19 mouse cellular contexts compared by ENCODE assay signal in the genomic region with DNA sequence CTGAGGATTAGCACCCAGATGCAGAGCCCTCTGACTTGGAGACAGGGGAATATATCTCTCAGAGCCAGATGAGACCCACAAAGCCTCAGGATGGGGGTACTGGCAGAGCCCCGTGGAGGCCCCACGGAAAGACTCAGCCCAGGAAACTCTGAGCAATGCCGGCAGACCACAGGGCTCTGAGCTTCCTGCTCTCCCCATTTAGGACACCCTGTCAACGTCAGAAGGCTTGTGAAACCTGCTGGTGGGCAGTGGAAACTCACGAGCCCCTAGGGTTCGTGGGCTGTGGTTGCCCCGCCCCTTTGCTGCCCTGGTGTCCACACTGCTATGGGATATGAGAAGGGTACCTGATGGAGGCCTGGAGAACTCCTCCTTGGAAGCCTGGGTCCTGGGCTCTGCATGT. TPM values are rescaled to one million over a fixed set of nuclear protein-coding genes. Genes with fewer than 3 reads are reported as not detected.
A peak's percentile ranks its signal among the peaks of the same experiment; 100 is the strongest.
DNase-seq lines count a peak whose midpoint lies in the region; ATAC-seq and TF ChIP-seq lines count a peak whose summit lies in the region.
"Had no signal": no experiment of that assay in that cellular context is flagged by ENCODE, and none has a peak within 500 bp of the region (broad histone marks: within the 10 kb centered on the region; RNA-seq: fewer than 3 reads in every experiment).

No protein-coding gene starts in this region.

- peak overlapping the region; percentile 56; the same call in 1 of the 2 replicates for H3K27ac ChIP-seq in heart, embryonic 10.5 days
- H3K27ac ChIP-seq in embryonic facial prominence, embryonic 10.5 days (replicated peaks) = peak overlapping the region; percentile 32; the same call in 1 of the 2 replicates
- H3K27ac ChIP-seq in liver, postnatal 0 days (ENCODE audit: low read depth) = peak overlapping the region; percentile 63
- H3K27ac ChIP-seq in midbrain, embryonic 16.5 days (ENCODE audit: low read length) = no peak overlapping the region
- H3K27ac ChIP-seq: heart, embryonic 15.5 days; kidney, embryonic 15.5 days; midbrain, embryonic 12.5 days had no signal

- H3K4me1 ChIP-seq in heart, embryonic 10.5 days = peaks cover 49% of the 10 kb centered on the region
- H3K4me1 ChIP-seq in embryonic facial prominence, embryonic 10.5 days = peaks cover 40% of the 10 kb centered on the region
- peaks cover 22% of the 10 kb centered on the region for H3K4me1 ChIP-seq in liver, postnatal 0 days (ENCODE audit: insufficient read depth)
- H3K4me1 ChIP-seq in midbrain, embryonic 16.5 days (ENCODE audit: control insufficient read depth, insufficient read depth, low read length) = peaks cover 21% of the 10 kb centered on the region

- no peak overlapping the region for H3K9ac ChIP-seq in liver, postnatal 0 days (replicated peaks)
- no peak overlapping the region for H3K9ac ChIP-seq in midbrain, embryonic 16.5 days (ENCODE audit: low read depth, low read length)
- H3K9ac ChIP-seq: heart, embryonic 15.5 days; kidney, embryonic 15.5 days; lung, embryonic 14.5 days; midbrain, embryonic 12.5 days had no signal

- no peaks in the 10 kb centered on the region for H3K9me3 ChIP-seq in heart, embryonic 10.5 days
- no peaks in the 10 kb centered on the region for H3K9me3 ChIP-seq in embryonic facial prominence, embryonic 10.5 days
- no peaks in the 10 kb centered on the region for H3K9me3 ChIP-seq in liver, postnatal 0 days (ENCODE audit: low read length)
- H3K9me3 ChIP-seq in midbrain, embryonic 16.5 days (replicated peaks; ENCODE audit: control insufficient read depth, low read length, poor library complexity, severe bottlenecking) = no peaks in the 10 kb centered on the region
- H3K9me3 ChIP-seq: G1E; heart, embryonic 15.5 days; kidney, embryonic 15.5 days; midbrain, embryonic 12.5 days had no signal

- WGBS in heart, embryonic 10.5 days = 45% methylated on average over 7 of the region's 7 CpGs
- WGBS in embryonic facial prominence, embryonic 10.5 days = 69% methylated on average over 7 of the region's 7 CpGs
- WGBS in liver, postnatal 0 days (ENCODE audit: insufficient replicate concordance) = 36% methylated on average over 7 of the region's 7 CpGs
- 67% methylated on average over 7 of the region's 7 CpGs for WGBS in midbrain, embryonic 16.5 days

- 0 out of 2 replicates have a peak overlapping the region, but pooled peaks have one; percentile 2 for H3K4me2 ChIP-seq in liver, postnatal 0 days (ENCODE audit: low read depth, low read length)
- H3K4me2 ChIP-seq in midbrain, embryonic 16.5 days (ENCODE audit: low read length) = no peak overlapping the region
- H3K4me2 ChIP-seq: heart, embryonic 15.5 days; kidney, embryonic 15.5 days; lung, embryonic 14.5 days; midbrain, embryonic 12.5 days had no signal

- DNase-seq in heart, embryonic 10.5 days (ENCODE audit: low spot score) = no peak
- DNase-seq in heart, postnatal 10 days = no peak
- DNase-seq in CD4-positive helper T cell, adult 2 months (ENCODE audit: low read depth, low spot score) = peak; percentile 83
- DNase-seq in embryonic facial prominence, embryonic 10.5 days (ENCODE audit: low spot score) = no peak
- DNase-seq in liver, postnatal 0 days = peak; percentile 58
- DNase-seq in kidney, postnatal 10 days = no peak
- no peak for DNase-seq in cerebellum, postnatal 10 days
- DNase-seq: adrenal gland, postnatal 36 days; cerebellum, adult 11-12 months; lung, embryonic 14.5 days; thymus, postnatal 25 days had no signal

- H3K36me3 ChIP-seq in heart, embryonic 10.5 days = no peaks in the 10 kb centered on the region
- no peaks in the 10 kb centered on the region for H3K36me3 ChIP-seq in embryonic facial prominence, embryonic 10.5 days (replicated peaks)
- H3K36me3 ChIP-seq in liver, postnatal 0 days (replicated peaks; ENCODE audit: insufficient read depth, low read length) = no peaks in the 10 kb centered on the region
- no peaks in the 10 kb centered on the region for H3K36me3 ChIP-seq in midbrain, embryonic 16.5 days (ENCODE audit: control insufficient read depth, insufficient read depth, low read length)
- H3K36me3 ChIP-seq: G1E; heart, embryonic 15.5 days; kidney, embryonic 15.5 days; midbrain, embryonic 12.5 days had no signal

- TF ChIP-seq EP300 in liver, postnatal 0 days (IDR thresholded peaks at IDR 0.05; ENCODE audit: low read depth) = no peak

- TF ChIP-seq CTCF in liver, postnatal 0 days (IDR thresholded peaks at IDR 0.05; ENCODE audit: low read depth) = no peak

- peak; percentile 35 for ATAC-seq in liver, postnatal 0 days
- ATAC-seq in midbrain, embryonic 16.5 days = no peak
- ATAC-seq: hindbrain, embryonic 16.5 days had no signal

- no peak overlapping the region for H3K4me3 ChIP-seq in heart, embryonic 10.5 days
- no peak overlapping the region for H3K4me3 ChIP-seq in embryonic facial prominence, embryonic 10.5 days
- H3K4me3 ChIP-seq in liver, postnatal 0 days (ENCODE audit: low read depth, low read length) = no peak overlapping the region
- no peak overlapping the region for H3K4me3 ChIP-seq in midbrain, embryonic 16.5 days (ENCODE audit: low read depth, low read length)
- H3K4me3 ChIP-seq: heart, embryonic 15.5 days; kidney, embryonic 15.5 days; midbrain, embryonic 12.5 days had no signal

- intact Hi-C loops in heart, postnatal 10 days (cut with DNase I) = no loop called here

- H3K27me3 ChIP-seq in heart, embryonic 10.5 days (ENCODE audit: insufficient read depth, poor library complexity, severe bottlenecking) = peaks cover 11% of the 10 kb centered on the region; the same call in 1 of the 2 replicates
- no peaks in the 10 kb centered on the region for H3K27me3 ChIP-seq in embryonic facial prominence, embryonic 10.5 days (replicated peaks; ENCODE audit: low read depth, poor library complexity, severe bottlenecking)
- no peaks in the 10 kb centered on the region for H3K27me3 ChIP-seq in liver, postnatal 0 days (ENCODE audit: insufficient read depth, low read length)
- no peaks in the 10 kb centered on the region for H3K27me3 ChIP-seq in midbrain, embryonic 16.5 days (ENCODE audit: control insufficient read depth, insufficient read depth, low read depth, low read length)
- H3K27me3 ChIP-seq: midbrain, embryonic 12.5 days had no signal

RNA-seq across cellular contexts. Expression of gene Eps8l3, which starts 24.2 kb away (rescaled TPM):
- polyA plus RNA-seq in heart, embryonic 10.5 days (2016; fragmentation: Nextera tagmentation; extraction: Ambion mirVana) = not detected in 2 replicates
- total RNA-seq in heart, postnatal 10 days (2021) = not detected
- not detected in 2 replicates for polyA plus RNA-seq in embryonic facial prominence, embryonic 10.5 days (2016; fragmentation: Nextera tagmentation; extraction: Ambion mirVana)
- polyA plus RNA-seq in liver, postnatal 0 days (2015; fragmentation: Nextera tagmentation; extraction: Ambion mirVana) = not detected in 2 replicates
- polyA plus RNA-seq in midbrain, embryonic 16.5 days (2015; fragmentation: Nextera tagmentation; extraction: Ambion mirVana) = not detected in 2 replicates
- total RNA-seq: adrenal gland, postnatal 36 days; G1E; left cerebral cortex, postnatal 36 days had no signal
- polyA plus RNA-seq: forebrain, embryonic 16.5 days; G1E; heart, embryonic 15.5 days; hindbrain, embryonic 16.5 days; kidney, embryonic 15.5 days; lung, embryonic 14.5 days; midbrain, embryonic 12.5 days had no signal

RNA-seq across cellular contexts. Expression of gene Gstm5, which starts 42.8 kb away (rescaled TPM):
- 121 and 146 TPM in 2 replicates for polyA plus RNA-seq in heart, embryonic 10.5 days (2016; fragmentation: Nextera tagmentation; extraction: Ambion mirVana)
- 10 to 100 TPM; 50.7 to 50.8 TPM for total RNA-seq in heart, postnatal 10 days (2021)
- polyA plus RNA-seq in embryonic facial prominence, embryonic 10.5 days (2016; fragmentation: Nextera tagmentation; extraction: Ambion mirVana) = 208 and 219 TPM in 2 replicates
- polyA plus RNA-seq in liver, postnatal 0 days (2015; fragmentation: Nextera tagmentation; extraction: Ambion mirVana) = 126 and 134 TPM in 2 replicates
- polyA plus RNA-seq in midbrain, embryonic 16.5 days (2015; fragmentation: Nextera tagmentation; extraction: Ambion mirVana) = 225 and 239 TPM in 2 replicates
- total RNA-seq: G1E had no signal
- polyA plus RNA-seq: G1E had no signal

Comparison
In these comparisons a context has a peak if more than half of its experiments do, and no peak if none do; other contexts are left out.
1. DNase-seq: peak in CD4-positive helper T cell, adult 2 months (single experiment) and liver, postnatal 0 days (single experiment); none in heart, embryonic 10.5 days (single experiment), heart, postnatal 10 days (0 of 2), embryonic facial prominence, embryonic 10.5 days (single experiment), kidney, postnatal 10 days (single experiment) and cerebellum, postnatal 10 days (0 of 2).